Mouse (Mus musculus) forebrain, embryonic 16.5 days (tissue): ENCODE results near the gene Gm5475. TPM values are rescaled to one million over a fixed set of nuclear protein-coding genes. Genes with fewer than 3 reads are reported as not detected.

Experiments used
- ATAC-seq: fragments of 200-750 bp; cut with Nextera tagmentation; 2 replicates; pipeline ENCODE4 v1.8.0; 2017; ENCODE audit warnings: mild to moderate bottlenecking, moderate library complexity
- H3K27ac ChIP-seq: fragments of 300-500 bp; sonication (generic); 2 replicates; pipeline ENCODE4 v1.5.1; 2014; ENCODE audit warnings: low read length, control low read depth
- H3K27me3 ChIP-seq: fragments of 300-500 bp; sonication (generic); replicated peaks from 2 replicates; pipeline ENCODE4 v1.6.1; 2014; ENCODE audit warnings: low read length; ENCODE audit not compliant: control insufficient read depth, insufficient read depth
- H3K36me3 ChIP-seq: fragments of 300-500 bp; sonication (generic); 2 replicates; pipeline ENCODE4 v1.6.1; 2014; ENCODE audit not compliant: control insufficient read depth, insufficient read depth
- H3K4me1 ChIP-seq: fragments of 300-500 bp; sonication (generic); replicated peaks from 2 replicates; pipeline ENCODE4 v1.6.1; 2014; ENCODE audit warnings: low read length; ENCODE audit not compliant: control insufficient read depth, insufficient read depth
- H3K4me2 ChIP-seq: fragments of 300-500 bp; sonication (generic); 2 replicates; pipeline ENCODE4 v1.6.1; 2014; ENCODE audit warnings: mild to moderate bottlenecking, low read length, control low read depth
- H3K4me3 ChIP-seq: fragments of 300-500 bp; sonication (generic); replicated peaks from 2 replicates; pipeline ENCODE4 v1.5.1; 2014; ENCODE audit warnings: mild to moderate bottlenecking, low read length, control low read depth
- H3K9ac ChIP-seq: fragments of 300-500 bp; sonication (generic); replicated peaks from 2 replicates; pipeline ENCODE4 v1.6.1; 2014; ENCODE audit warnings: low read depth, low read length, control low read depth
- H3K9me3 ChIP-seq: fragments of 300-500 bp; sonication (generic); 2 replicates; pipeline ENCODE4 v1.6.1; 2016; ENCODE audit warnings: low read length; ENCODE audit not compliant: control insufficient read depth
- WGBS: fragments of 180-500 bp; shearing (Covaris S2); extraction: QIAGEN DNeasy Blood & Tissue Kit; methylation state at CpG from one replicate; pipeline ENCODE4 v1.1.7; 2014; 5-methylcytosine and 5-hydroxymethylcytosine counted together
- polyA plus RNA-seq: library from polyadenylated mRNA; unstranded; fragments of >200 nt; fragmentation: Nextera tagmentation; extraction: Ambion mirVana; gene quantifications from 2 replicates; pipeline ENCODE4 v1.2.1, GENCODE M21; 2015

Gm5475 gene
- polyA plus RNA-seq, 1 experiment from 2014 or later: 0.09 TPM

- Histone ChIP-seq H3K4me2 (no peak overlapping the region), H3K27ac (no peak overlapping the region), H3K9me3 (no peaks in the 10 kb centered on the region), H3K36me3 (peaks cover 12% of the 10 kb centered on the region; the same call in 1 of the 2 replicates), H3K27me3 (no peaks in the 10 kb centered on the region), H3K4me3 (no peak overlapping the region), H3K4me1 (no peaks in the 10 kb centered on the region), H3K9ac (no peak overlapping the region)
- ATAC-seq: no peak
- 84% methylated on average over 7 of the region's 7 CpGs for WGBS
These were observed 30.9 kb upstream of the Gm5475 start for GRCm38 (mm10) chr15:100391066-100391465.

GRCm38 (mm10) chr15:100391599-100391998 lies 30.3 kb upstream of the Gm5475 start:
- Histone ChIP-seq H3K4me2 (no peak overlapping the region), H3K4me3 (no peak overlapping the region), H3K27ac (no peak overlapping the region), H3K9me3 (no peaks in the 10 kb centered on the region), H3K36me3 (peaks cover 12% of the 10 kb centered on the region; the same call in 1 of the 2 replicates), H3K9ac (no peak overlapping the region), H3K27me3 (no peaks in the 10 kb centered on the region), H3K4me1 (no peaks in the 10 kb centered on the region)
- 95% methylated on average over 7 of the region's 7 CpGs for WGBS
- ATAC-seq: no peak

GRCm38 (mm10) chr15:100393016-100393415 lies 28.9 kb upstream of the Gm5475 start:
- Histone ChIP-seq H3K36me3 (peaks cover 20% of the 10 kb centered on the region), H3K27me3 (no peaks in the 10 kb centered on the region), H3K27ac (no peak overlapping the region), H3K9me3 (no peaks in the 10 kb centered on the region), H3K4me2 (no peak overlapping the region), H3K9ac (no peak overlapping the region), H3K4me3 (no peak overlapping the region), H3K4me1 (no peaks in the 10 kb centered on the region)
- 89% methylated on average over 11 of the region's 11 CpGs for WGBS
- no peak for ATAC-seq

- no peaks in the 10 kb centered on the region for H3K4me1 ChIP-seq
- H3K9ac ChIP-seq: no peak overlapping the region
- no peak for ATAC-seq
- H3K27ac ChIP-seq: no peak overlapping the region
- peaks cover 36% of the 10 kb centered on the region for H3K36me3 ChIP-seq
- no peaks in the 10 kb centered on the region for H3K27me3 ChIP-seq
- H3K4me2 ChIP-seq: no peak overlapping the region
- H3K4me3 ChIP-seq: no peak overlapping the region
- H3K9me3 ChIP-seq: no peaks in the 10 kb centered on the region
- 95% methylated on average over 3 of the region's 3 CpGs for WGBS
These were observed 26.4 kb upstream of the Gm5475 start for GRCm38 (mm10) chr15:100395561-100395960.

GRCm38 (mm10) chr15:100400592-100401250 lies 21.2 kb upstream of the Gm5475 start:
- 80% methylated on average over 16 of the region's 16 CpGs for WGBS
- Histone ChIP-seq H3K27me3 (no peaks in the 10 kb centered on the region), H3K27ac (no peak overlapping the region), H3K9me3 (no peaks in the 10 kb centered on the region), H3K4me1 (no peaks in the 10 kb centered on the region), H3K36me3 (peaks cover 29% of the 10 kb centered on the region), H3K9ac (no peak overlapping the region), H3K4me2 (no peak overlapping the region), H3K4me3 (no peak overlapping the region)
- no peak for ATAC-seq

GRCm38 (mm10) chr15:100401811-100402210 lies 20.1 kb upstream of the Gm5475 start:
- H3K9me3 ChIP-seq: no peaks in the 10 kb centered on the region
- ATAC-seq: no peak
- no peak overlapping the region for H3K9ac ChIP-seq
- no peak overlapping the region for H3K4me2 ChIP-seq
- H3K27ac ChIP-seq: no peak overlapping the region
- WGBS: 93% methylated on average over 4 of the region's 4 CpGs
- no peaks in the 10 kb centered on the region for H3K27me3 ChIP-seq
- no peak overlapping the region for H3K4me3 ChIP-seq
- H3K4me1 ChIP-seq: no peaks in the 10 kb centered on the region
- peaks cover 29% of the 10 kb centered on the region for H3K36me3 ChIP-seq

- Histone ChIP-seq H3K36me3 (peaks cover 30% of the 10 kb centered on the region), H3K4me3 (no peak overlapping the region), H3K27ac (no peak overlapping the region), H3K4me1 (no peaks in the 10 kb centered on the region), H3K4me2 (no peak overlapping the region), H3K27me3 (no peaks in the 10 kb centered on the region), H3K9ac (no peak overlapping the region), H3K9me3 (no peaks in the 10 kb centered on the region)
- WGBS: 93% methylated on average over 14 of the region's 14 CpGs
- ATAC-seq: no peak
These were observed 19.6 kb upstream of the Gm5475 start for GRCm38 (mm10) chr15:100402347-100402746.

GRCm38 (mm10) chr15:100402798-100403197 lies 19.1 kb upstream of the Gm5475 start:
- 86% methylated on average over 4 of the region's 4 CpGs for WGBS
- Histone ChIP-seq H3K27me3 (no peaks in the 10 kb centered on the region), H3K4me2 (no peak overlapping the region), H3K36me3 (peaks cover 30% of the 10 kb centered on the region), H3K9ac (no peak overlapping the region), H3K27ac (no peak overlapping the region), H3K9me3 (no peaks in the 10 kb centered on the region), H3K4me3 (no peak overlapping the region), H3K4me1 (no peaks in the 10 kb centered on the region)
- no peak for ATAC-seq

- Histone ChIP-seq H3K27me3 (no peaks in the 10 kb centered on the region), H3K27ac (no peak overlapping the region), H3K4me2 (no peak overlapping the region), H3K4me3 (no peak overlapping the region), H3K4me1 (no peaks in the 10 kb centered on the region), H3K9ac (no peak overlapping the region), H3K36me3 (peaks cover 29% of the 10 kb centered on the region), H3K9me3 (no peaks in the 10 kb centered on the region)
- no peak for ATAC-seq
- 95% methylated on average over 16 of the region's 16 CpGs for WGBS
These were observed 18.5 kb upstream of the Gm5475 start for GRCm38 (mm10) chr15:100403318-100404000.
